Mouse (Mus musculus) embryonic facial prominence, embryonic 12.5 days (tissue): ENCODE results near the gene Cox14. TPM values are rescaled to one million over a fixed set of nuclear protein-coding genes. Genes with fewer than 3 reads are reported as not detected.

Experiments used
- ATAC-seq: fragments of 200-750 bp; cut with Nextera tagmentation; 2 replicates; pipeline ENCODE4 v1.8.0; 2017; ENCODE audit not compliant: insufficient number of reproducible peaks, insufficient read depth, low FRiP score, low TSS enrichment
- H3K27ac ChIP-seq: fragments of 300-500 bp; sonication (generic); 2 replicates; pipeline ENCODE4 v1.5.1; 2016; ENCODE audit warnings: mild to moderate bottlenecking
- H3K27me3 ChIP-seq: fragments of 300-500 bp; sonication (generic); 2 replicates; pipeline ENCODE4 v1.6.1; 2016; ENCODE audit warnings: mild to moderate bottlenecking, moderate library complexity
- H3K36me3 ChIP-seq: fragments of 300-500 bp; sonication (generic); 2 replicates; pipeline ENCODE4 v1.6.1; 2016; ENCODE audit warnings: mild to moderate bottlenecking
- H3K4me1 ChIP-seq: fragments of 300-500 bp; sonication (generic); 2 replicates; pipeline ENCODE4 v1.6.1; 2016
- H3K4me2 ChIP-seq: fragments of 300-500 bp; sonication (generic); replicated peaks from 2 replicates; pipeline ENCODE4 v1.6.1; 2016; ENCODE audit warnings: mild to moderate bottlenecking, moderate library complexity
- H3K4me3 ChIP-seq: fragments of 300-500 bp; sonication (generic); 2 replicates; pipeline ENCODE4 v1.5.1; 2016; ENCODE audit warnings: mild to moderate bottlenecking
- H3K9ac ChIP-seq: fragments of 300-500 bp; sonication (generic); 2 replicates; pipeline ENCODE4 v1.6.1; 2016; ENCODE audit warnings: mild to moderate bottlenecking, moderate library complexity
- H3K9me3 ChIP-seq: fragments of 300-500 bp; sonication (generic); 2 replicates; pipeline ENCODE4 v1.6.1; 2016; ENCODE audit warnings: mild to moderate bottlenecking, moderate library complexity
- WGBS: fragments of 180-500 bp; shearing (Covaris S2); methylation state at CpG from one replicate; pipeline ENCODE4 v1.1.7; 2016; 5-methylcytosine and 5-hydroxymethylcytosine counted together
- polyA plus RNA-seq: library from polyadenylated mRNA; unstranded; fragments of >200 nt; fragmentation: Nextera tagmentation; extraction: Ambion mirVana; gene quantifications from 2 replicates; pipeline ENCODE4 v1.2.1, GENCODE M21; 2016

The Cox14 gene
- polyA plus RNA-seq, 1 experiment from 2014 or later, result 148 TPM

- ATAC-seq, result no peak
- Histone ChIP-seq H3K4me1 (no peaks in the 10 kb centered on the region), H3K9ac (no peak overlapping the region), H3K27me3 (no peaks in the 10 kb centered on the region), H3K4me3 (no peak overlapping the region), H3K9me3 (no peaks in the 10 kb centered on the region), H3K4me2 (no peak overlapping the region), H3K36me3 (peaks cover 92% of the 10 kb centered on the region), H3K27ac (no peak overlapping the region)
- WGBS, result 94% methylated on average over 10 of the region's 10 CpGs
These were observed 14.9 kb upstream of the Cox14 start for GRCm38 (mm10) chr15:99710221-99711190.

DNA sequence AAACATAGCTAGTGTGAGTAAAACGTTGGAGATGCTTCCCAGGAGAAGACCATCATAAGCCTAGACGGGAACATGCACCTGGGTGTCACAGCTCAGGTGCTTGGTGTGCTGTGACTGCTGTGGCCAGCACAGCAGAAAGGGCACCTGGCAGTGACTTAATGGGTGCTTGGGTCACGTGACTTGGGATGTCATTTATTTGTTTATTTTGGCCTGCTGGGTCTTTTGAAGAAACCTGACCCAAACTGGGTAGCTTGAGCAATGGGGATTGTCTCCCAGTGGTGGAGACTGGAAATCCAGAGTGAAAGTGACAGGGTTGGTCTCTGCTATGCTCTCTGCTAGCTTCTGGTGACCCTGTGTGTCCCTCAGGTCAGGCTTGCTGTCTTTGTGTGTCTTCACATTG is 13.9 kb upstream of the Cox14 start:
- H3K9me3 ChIP-seq, result no peaks in the 10 kb centered on the region
- no peak overlapping the region for H3K9ac ChIP-seq
- no peak overlapping the region for H3K4me3 ChIP-seq
- H3K4me2 ChIP-seq, result no peak overlapping the region
- H3K27me3 ChIP-seq, result no peaks in the 10 kb centered on the region
- H3K27ac ChIP-seq, result no peak overlapping the region
- 0 out of 2 replicates have a peak, but pooled peaks cover 5% of the 10 kb centered on the region for H3K4me1 ChIP-seq
- WGBS, result 67% methylated on average over 3 of the region's 3 CpGs
- peaks cover 86% of the 10 kb centered on the region for H3K36me3 ChIP-seq
- ATAC-seq, result no peak

- Histone ChIP-seq H3K36me3 (peaks cover 75% of the 10 kb centered on the region), H3K27me3 (no peaks in the 10 kb centered on the region), H3K4me3 (no peak overlapping the region), H3K9ac (no peak overlapping the region), H3K27ac (no peak overlapping the region), H3K4me1 (0 out of 2 replicates have a peak, but pooled peaks cover 5% of the 10 kb centered on the region), H3K9me3 (no peaks in the 10 kb centered on the region), H3K4me2 (no peak overlapping the region)
- 55% methylated on average over 13 of the region's 13 CpGs for WGBS
- ATAC-seq, result no peak
These were observed 12.5 kb upstream of the Cox14 start for GRCm38 (mm10) chr15:99712666-99713559.

DNA sequence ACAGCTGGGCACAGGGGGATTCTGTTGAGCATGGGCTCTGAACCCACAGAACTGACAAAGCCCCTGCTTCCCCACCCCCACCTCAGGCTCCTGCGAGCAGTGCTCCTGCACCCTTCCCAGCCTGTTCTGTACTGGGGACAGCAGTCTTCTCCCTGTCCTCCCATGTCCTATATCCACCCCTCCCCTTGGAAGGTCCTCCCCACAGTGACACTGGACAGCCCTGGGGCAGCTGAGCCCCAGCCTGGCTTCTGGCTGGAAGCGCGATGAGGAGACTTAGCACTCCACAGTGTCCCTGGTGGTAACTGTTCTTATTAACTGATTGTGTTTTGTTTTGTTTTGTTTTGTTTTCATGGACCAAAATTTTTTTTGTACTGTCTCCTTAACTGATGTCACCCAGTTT is 11.8 kb upstream of the Cox14 start:
- ATAC-seq, result no peak
- no peak overlapping the region for H3K4me2 ChIP-seq
- H3K4me3 ChIP-seq, result no peak overlapping the region
- H3K27me3 ChIP-seq, result no peaks in the 10 kb centered on the region
- 76% methylated on average over 3 of the region's 3 CpGs for WGBS
- peaks cover 70% of the 10 kb centered on the region for H3K36me3 ChIP-seq
- H3K9ac ChIP-seq, result no peak overlapping the region
- H3K27ac ChIP-seq, result no peak overlapping the region
- H3K4me1 ChIP-seq, result 0 out of 2 replicates have a peak, but pooled peaks cover 5% of the 10 kb centered on the region
- no peaks in the 10 kb centered on the region for H3K9me3 ChIP-seq

- Histone ChIP-seq H3K4me2 (no peak overlapping the region), H3K9ac (no peak overlapping the region), H3K36me3 (peaks cover 70% of the 10 kb centered on the region), H3K4me1 (0 out of 2 replicates have a peak, but pooled peaks cover 5% of the 10 kb centered on the region), H3K27ac (no peak overlapping the region), H3K9me3 (no peaks in the 10 kb centered on the region), H3K27me3 (no peaks in the 10 kb centered on the region), H3K4me3 (no peak overlapping the region)
- no peak for ATAC-seq
- 71% methylated on average over 4 of the region's 4 CpGs for WGBS
These were observed 11.2 kb upstream of the Cox14 start for GRCm38 (mm10) chr15:99714206-99714605.

- peaks cover 64% of the 10 kb centered on the region for H3K36me3 ChIP-seq
- H3K9ac ChIP-seq, result no peak overlapping the region
- no peak overlapping the region for H3K27ac ChIP-seq
- H3K4me2 ChIP-seq, result no peak overlapping the region
- H3K27me3 ChIP-seq, result no peaks in the 10 kb centered on the region
- 54% methylated on average over 7 of the region's 7 CpGs for WGBS
- H3K9me3 ChIP-seq, result no peaks in the 10 kb centered on the region
- ATAC-seq, result no peak
- 0 out of 2 replicates have a peak, but pooled peaks cover 5% of the 10 kb centered on the region for H3K4me1 ChIP-seq
- no peak overlapping the region for H3K4me3 ChIP-seq
These were observed 10.6 kb upstream of the Cox14 start for GRCm38 (mm10) chr15:99714858-99715257.

GRCm38 (mm10) chr15:99715361-99715865 is 10.0 kb upstream of the Cox14 start:
- H3K4me1 ChIP-seq, result 0 out of 2 replicates have a peak, but pooled peaks cover 5% of the 10 kb centered on the region
- no peak for ATAC-seq
- WGBS, result 79% methylated on average over 13 of the region's 13 CpGs

DNA sequence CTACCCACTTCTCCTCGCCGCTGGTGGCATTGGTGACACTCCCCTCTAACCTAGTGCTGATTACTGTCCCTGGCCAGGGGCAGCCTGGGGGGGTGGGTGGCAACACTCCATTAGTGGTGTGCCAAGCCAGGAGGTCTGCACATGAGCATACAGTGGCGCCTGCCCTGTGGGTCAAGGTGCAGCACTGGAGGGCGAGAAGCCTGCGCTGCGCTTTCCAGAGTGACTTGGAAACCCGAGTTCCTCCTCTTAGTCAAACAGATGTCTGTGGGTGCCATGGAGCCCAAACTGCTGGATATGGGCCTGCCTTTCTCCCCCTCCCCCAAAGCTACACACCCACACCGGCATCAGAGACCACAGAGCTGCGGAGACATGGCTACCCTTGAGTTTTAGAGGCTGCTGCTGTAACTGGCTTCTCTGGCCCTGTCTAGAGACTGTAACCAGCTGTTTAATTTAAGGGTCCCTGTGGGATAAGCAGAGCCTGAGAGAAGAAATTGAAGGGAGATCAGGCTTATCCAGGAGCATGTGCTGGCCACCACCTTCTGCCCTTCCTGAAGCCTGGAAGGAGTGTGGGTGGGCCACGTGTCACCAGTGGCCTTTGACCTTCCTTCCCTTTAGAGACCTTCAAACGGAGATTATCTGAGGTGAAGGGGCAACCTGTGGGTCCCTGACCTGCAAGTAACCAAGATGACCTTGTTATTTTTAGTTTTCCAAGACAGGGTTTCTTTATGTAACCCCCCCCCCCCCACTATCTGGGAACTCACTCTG is 9.3 kb upstream of the Cox14 start:
- H3K9me3 ChIP-seq, result no peaks in the 10 kb centered on the region
- H3K4me1 ChIP-seq, result 0 out of 2 replicates have a peak, but pooled peaks cover 5% of the 10 kb centered on the region
- WGBS, result 62% methylated on average over 11 of the region's 11 CpGs
- no peak overlapping the region for H3K4me2 ChIP-seq
- no peak overlapping the region for H3K9ac ChIP-seq
- H3K4me3 ChIP-seq, result no peak overlapping the region
- H3K27me3 ChIP-seq, result no peaks in the 10 kb centered on the region
- ATAC-seq, result no peak
- H3K27ac ChIP-seq, result no peak overlapping the region
- peaks cover 51% of the 10 kb centered on the region for H3K36me3 ChIP-seq

More at GRCm38 (mm10) chr15:99715361-99715865, 10.0 kb upstream of the Cox14 start:
- Histone ChIP-seq H3K9me3 (no peaks in the 10 kb centered on the region), H3K27ac (no peak overlapping the region), H3K4me2 (no peak overlapping the region), H3K36me3 (peaks cover 58% of the 10 kb centered on the region), H3K27me3 (no peaks in the 10 kb centered on the region), H3K9ac (no peak overlapping the region), H3K4me3 (no peak overlapping the region)

DNA sequence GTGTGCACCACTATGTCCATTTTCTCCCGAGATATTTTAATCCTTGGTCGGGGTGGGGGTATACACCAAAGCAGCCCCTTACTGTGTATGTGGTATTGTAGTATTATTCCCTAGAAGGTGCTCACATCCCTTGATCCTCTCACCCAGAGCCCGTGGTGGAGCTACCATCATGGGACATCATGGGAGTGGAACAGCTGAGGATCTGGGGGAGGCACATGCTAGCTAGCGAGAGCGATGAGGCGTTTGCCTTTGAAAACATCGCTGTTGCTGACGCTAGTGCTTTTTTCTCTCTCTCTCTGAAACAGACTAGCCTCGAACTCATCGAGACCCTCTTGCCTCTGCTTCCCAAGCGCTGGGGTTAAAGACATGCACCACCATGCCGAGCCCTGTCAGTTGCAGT is 8.6 kb upstream of the Cox14 start:
- peaks cover 44% of the 10 kb centered on the region for H3K36me3 ChIP-seq

DNA sequence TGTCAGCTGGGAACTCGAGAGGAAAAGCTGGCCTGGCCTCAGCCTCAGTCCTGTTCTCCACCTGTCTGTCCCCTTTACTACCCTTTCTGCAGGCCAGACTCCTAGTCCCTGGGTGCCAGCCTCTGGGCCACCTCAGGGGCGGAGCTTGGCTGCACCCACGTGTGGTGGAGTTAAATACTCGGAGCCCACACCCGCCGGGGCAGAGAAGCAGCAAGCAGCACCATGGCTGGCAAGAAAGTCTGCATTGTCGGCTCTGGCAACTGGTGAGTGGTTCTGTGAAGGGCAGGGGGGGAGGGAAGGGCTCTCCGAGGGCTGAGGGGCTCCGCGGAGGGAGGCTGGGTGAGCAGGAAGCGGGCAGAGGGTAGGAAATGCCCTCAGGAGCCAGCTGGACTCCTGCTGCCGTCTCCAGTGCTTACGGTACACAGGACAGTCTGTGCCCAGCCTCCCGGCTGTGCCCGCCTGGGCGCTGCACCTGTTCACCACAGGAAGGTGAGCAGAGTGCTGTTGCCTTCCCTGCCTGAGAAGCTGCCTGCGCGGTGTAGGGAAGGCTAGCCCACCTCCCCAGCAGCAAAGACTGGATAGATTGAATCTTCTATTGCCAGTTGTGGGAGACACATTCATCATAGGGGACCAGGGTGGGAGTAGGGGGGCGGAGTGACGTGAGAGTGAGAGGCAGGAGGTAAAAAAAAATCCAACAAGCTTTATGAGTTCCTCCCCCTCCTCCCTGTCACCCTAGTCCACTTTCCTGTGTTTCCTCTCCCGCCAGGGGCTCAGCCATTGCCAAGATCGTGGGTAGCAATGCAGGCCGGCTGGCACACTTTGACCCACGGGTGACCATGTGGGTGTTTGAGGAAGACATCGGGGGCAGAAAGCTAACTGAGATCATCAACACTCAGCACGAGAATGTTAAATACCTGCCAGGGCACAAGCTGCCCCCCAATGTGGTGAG is 7.8 kb upstream of the Cox14 start, which contains the start of gene Gpd1:
TSS of gene Gpd1 (plus strand) at position 130 of the 949 bp plus-strand sequence.
- 0 out of 2 replicates have a peak, but pooled peaks cover 5% of the 10 kb centered on the region for H3K4me1 ChIP-seq
- WGBS, result 65% methylated on average over 26 of the region's 26 CpGs
- H3K27me3 ChIP-seq, result no peaks in the 10 kb centered on the region
- H3K36me3 ChIP-seq, result peaks cover 36% of the 10 kb centered on the region
- H3K4me2 ChIP-seq, result no peak within 1 kb of the TSS
- H3K9me3 ChIP-seq, result no peaks in the 10 kb centered on the region
- no peak within 1 kb of the TSS for H3K9ac ChIP-seq
- ATAC-seq, result no peak
- no peak within 1 kb of the TSS for H3K4me3 ChIP-seq
- H3K27ac ChIP-seq, result no peak within 1 kb of the TSS

More for the DNA sequence above, 8.6 kb upstream of the Cox14 start:
- 0 out of 2 replicates have a peak, but pooled peaks cover 5% of the 10 kb centered on the region for H3K4me1 ChIP-seq
- ATAC-seq, result no peak
- H3K9me3 ChIP-seq, result no peaks in the 10 kb centered on the region
- no peak overlapping the region for H3K27ac ChIP-seq
- H3K27me3 ChIP-seq, result no peaks in the 10 kb centered on the region
- H3K4me3 ChIP-seq, result no peak overlapping the region
- H3K9ac ChIP-seq, result no peak overlapping the region
- H3K4me2 ChIP-seq, result no peak overlapping the region
- 85% methylated on average over 12 of the region's 12 CpGs for WGBS
